Mouse (Mus musculus) heart, postnatal 0 days (tissue): ENCODE measurements around the gene Mrgprh. TPM values are rescaled to one million over a fixed set of nuclear protein-coding genes. Genes with fewer than 3 reads are reported as not detected.
"Not testable (repeated sequence)": the region's sequence is repeated elsewhere in the genome, so short reads cannot be mapped to it uniquely, and the experiment has no call there.

Source experiments
- ATAC-seq: fragments of 200-750 bp; cut with Nextera tagmentation; 2 replicates; pipeline ENCODE4 v1.8.0; 2017; ENCODE audit warnings: low read depth, moderate number of reproducible peaks, moderate library complexity; ENCODE audit not compliant: insufficient read depth
- DNase-seq: peaks from one replicate; pipeline ENCODE4 v3.0.0-alpha.2; 2016; ENCODE audit warnings: low spot score
- H3K27ac ChIP-seq: fragments of 300-500 bp; sonication (generic); 2 replicates; pipeline ENCODE4 v1.5.1; 2014; ENCODE audit warnings: low read depth, mild to moderate bottlenecking
- H3K27me3 ChIP-seq: fragments of 300-500 bp; sonication (generic); 2 replicates; pipeline ENCODE4 v1.6.1; 2014; ENCODE audit warnings: low read length, mixed read lengths; ENCODE audit not compliant: control insufficient read depth, insufficient read depth
- H3K36me3 ChIP-seq: fragments of 300-500 bp; sonication (generic); replicated peaks from 2 replicates; pipeline ENCODE4 v1.6.1; 2014; ENCODE audit warnings: low read length, mixed read lengths; ENCODE audit not compliant: control insufficient read depth, insufficient read depth
- H3K4me1 ChIP-seq: fragments of 300-500 bp; sonication (generic); 2 replicates; pipeline ENCODE4 v1.6.1; 2014; ENCODE audit warnings: antibody characterized with exemption; ENCODE audit not compliant: control insufficient read depth, insufficient read depth
- H3K4me2 ChIP-seq: fragments of 300-500 bp; sonication (generic); 2 replicates; pipeline ENCODE4 v1.6.1; 2014; ENCODE audit warnings: low read depth, mild to moderate bottlenecking, low read length, moderate library complexity
- H3K4me3 ChIP-seq: fragments of 300-500 bp; sonication (generic); 2 replicates; pipeline ENCODE4 v1.5.1; 2014; ENCODE audit warnings: low read depth, low read length
- H3K9ac ChIP-seq: fragments of 300-500 bp; sonication (generic); replicated peaks from 2 replicates; pipeline ENCODE4 v1.6.1; 2014; ENCODE audit warnings: low read depth, low read length, mixed read lengths
- H3K9me3 ChIP-seq: fragments of 300-500 bp; sonication (generic); replicated peaks from 2 replicates; pipeline ENCODE4 v1.6.1; 2016; ENCODE audit warnings: low read length; ENCODE audit not compliant: control insufficient read depth
- CTCF ChIP-seq: IDR thresholded peaks from 2 replicates; pipeline ENCODE4 v1.5.1; 2016; ENCODE audit warnings: antibody characterized with exemption, control low read depth, low read depth
- EP300 ChIP-seq: IDR thresholded peaks from 2 replicates; pipeline ENCODE4 v1.6.1; 2016; ENCODE audit warnings: antibody characterized with exemption, low read depth
- WGBS: fragments of 180-500 bp; shearing (Covaris S2); extraction: QIAGEN DNeasy Blood & Tissue Kit; methylation state at CpG from one replicate; pipeline ENCODE4 v1.1.7; 2014; 5-methylcytosine and 5-hydroxymethylcytosine counted together
- polyA plus RNA-seq: library from polyadenylated mRNA; unstranded; fragments of >200 nt; fragmentation: Nextera tagmentation; extraction: Ambion mirVana; gene quantifications from 2 replicates; pipeline ENCODE4 v1.2.1, GENCODE M21; 2015
- total RNA-seq: library from RNA; depleted of rRNA; stranded (reverse); fragments of >200 nt; gene quantifications from 2 replicates; pipeline ENCODE4 v1.2.3, GENCODE M21; 2014; ENCODE audit warnings: low replicate concordance

The Mrgprh gene
- total and polyA plus RNA-seq, 2 experiments from 2014 or later: 0.25 TPM; not detected in 1

DNA sequence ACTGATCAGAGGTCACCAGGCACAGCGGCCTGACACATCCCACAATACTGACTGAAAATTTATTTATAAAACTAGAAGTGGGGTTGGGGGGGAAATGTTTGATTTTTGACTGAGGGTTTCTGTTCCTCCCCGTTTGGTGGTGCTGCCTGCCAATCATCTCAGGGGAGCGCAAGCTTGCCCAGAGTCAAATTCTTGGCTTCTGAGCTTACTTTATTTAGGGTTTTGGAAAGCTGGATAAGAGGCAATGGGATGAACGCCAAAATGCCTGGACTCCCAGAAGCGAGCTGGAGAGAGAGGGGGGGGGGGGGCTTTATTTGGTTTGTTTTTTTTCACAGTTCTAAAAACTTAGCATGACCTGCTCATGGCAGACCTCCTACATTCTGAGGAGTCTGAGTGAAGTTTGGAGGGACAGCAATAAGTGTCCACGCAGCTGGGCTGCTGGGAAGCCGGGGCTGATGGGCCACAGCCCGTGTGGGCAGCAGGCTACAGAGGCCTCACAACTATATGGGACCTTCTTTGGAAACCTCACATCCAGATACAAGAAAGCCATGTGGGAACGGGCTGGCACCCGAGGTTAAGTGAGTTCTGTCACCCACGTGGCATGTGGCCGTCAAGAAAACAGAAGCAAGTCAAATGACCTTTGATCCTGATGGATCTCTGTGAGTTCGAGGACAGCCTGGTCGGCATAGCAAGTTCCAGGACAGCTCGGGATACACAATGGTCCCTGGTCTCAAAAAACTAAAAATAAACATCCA, 11.4 kb downstream of the Mrgprh start:
- H3K4me3 ChIP-seq: no peak overlapping the region
- DNase-seq (peak; percentile 55), ATAC-seq (peak; percentile 66; the same call in 1 of the 2 replicates)
- 43% methylated on average over 15 of the region's 15 CpGs for WGBS
- no peaks in the 10 kb centered on the region for H3K27me3 ChIP-seq
- no peaks in the 10 kb centered on the region for H3K9me3 ChIP-seq
- TF ChIP-seq CTCF (no peak), EP300 (no peak)
- H3K4me2 ChIP-seq: no peak overlapping the region
- no peak overlapping the region for H3K9ac ChIP-seq
- H3K4me1 ChIP-seq: 0 out of 2 replicates have a peak, but pooled peaks cover 4% of the 10 kb centered on the region
- H3K27ac ChIP-seq: peak overlapping the region; percentile 61
- no peaks in the 10 kb centered on the region; the same call in 1 of the 2 replicates for H3K36me3 ChIP-seq

DNA sequence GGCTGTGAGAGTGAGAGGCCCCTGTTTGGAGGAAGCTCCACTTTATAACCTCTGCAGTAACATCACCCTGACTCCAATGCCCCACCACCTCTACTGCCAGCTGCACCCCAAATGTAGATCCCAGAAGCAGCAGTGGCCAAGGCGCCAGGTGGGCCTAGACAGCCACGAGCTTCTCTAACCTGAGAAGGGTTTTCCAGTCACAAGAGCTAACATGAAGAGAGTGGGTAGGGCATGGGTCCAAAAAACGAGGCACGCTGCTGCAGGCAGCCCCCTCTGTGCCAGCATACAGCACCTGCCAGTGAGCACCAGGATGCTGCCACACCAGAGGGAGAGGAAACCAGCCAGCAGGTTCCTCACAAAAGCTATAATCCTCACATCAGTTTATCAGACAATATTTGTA, 15.2 kb downstream of the Mrgprh start:
- Histone ChIP-seq H3K4me2 (no peak overlapping the region), H3K36me3 (no peaks in the 10 kb centered on the region; the same call in 1 of the 2 replicates), H3K9me3 (no peaks in the 10 kb centered on the region), H3K27me3 (no peaks in the 10 kb centered on the region), H3K9ac (no peak overlapping the region), H3K27ac (no peak overlapping the region), H3K4me3 (no peak overlapping the region), H3K4me1 (0 out of 2 replicates have a peak, but pooled peaks cover 4% of the 10 kb centered on the region)
- DNase-seq (no peak), ATAC-seq (no peak)
- TF ChIP-seq CTCF (no peak), EP300 (no peak)
- 70% methylated on average over 4 of the region's 4 CpGs for WGBS

DNA sequence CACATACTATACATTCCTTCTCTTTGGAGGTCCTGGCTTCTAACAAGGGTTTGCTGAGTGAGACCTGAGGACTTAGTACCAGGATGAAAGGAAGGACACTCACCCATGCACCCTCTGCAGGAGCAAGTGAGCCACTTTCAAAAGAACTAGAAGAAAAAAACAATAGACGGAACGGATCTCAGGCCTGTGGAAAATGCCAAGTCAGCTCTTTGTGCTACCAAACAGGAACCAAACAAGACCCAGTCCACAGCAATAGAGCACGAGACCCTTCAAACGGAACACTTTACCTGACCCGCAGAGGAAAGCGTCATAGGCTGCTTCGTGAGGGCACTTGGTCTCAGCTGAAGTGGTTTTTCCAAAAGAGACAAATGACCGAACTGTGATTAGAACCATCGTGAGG, 16.2 kb downstream of the Mrgprh start:
- no peaks in the 10 kb centered on the region for H3K4me1 ChIP-seq
- TF ChIP-seq CTCF (no peak), EP300 (no peak)
- H3K36me3 ChIP-seq: no peaks in the 10 kb centered on the region; the same call in 1 of the 2 replicates
- no peak for ATAC-seq
- no peak overlapping the region for H3K4me2 ChIP-seq
- H3K27ac ChIP-seq: no peak overlapping the region
- 71% methylated on average over 9 of the region's 9 CpGs for WGBS
- H3K27me3 ChIP-seq: no peaks in the 10 kb centered on the region
- H3K9ac ChIP-seq: no peak overlapping the region
- H3K9me3 ChIP-seq: no peaks in the 10 kb centered on the region
- DNase-seq: no peak
- no peak overlapping the region for H3K4me3 ChIP-seq

GRCm38 (mm10) chr17:12897674-12898073, 21.8 kb downstream of the Mrgprh start:
- H3K4me2 ChIP-seq: no peak overlapping the region
- H3K9me3 ChIP-seq: no peaks in the 10 kb centered on the region
- H3K4me3 ChIP-seq: no peak overlapping the region
- DNase-seq (no peak), ATAC-seq (no peak)
- TF ChIP-seq EP300 (no peak), CTCF (no peak)
- H3K36me3 ChIP-seq: peaks cover 12% of the 10 kb centered on the region; the same call in 1 of the 2 replicates
- WGBS: 86% methylated on average over 5 of the region's 5 CpGs
- H3K9ac ChIP-seq: no peak overlapping the region
- no peaks in the 10 kb centered on the region for H3K27me3 ChIP-seq
- no peaks in the 10 kb centered on the region for H3K4me1 ChIP-seq
- H3K27ac ChIP-seq: no peak overlapping the region

DNA sequence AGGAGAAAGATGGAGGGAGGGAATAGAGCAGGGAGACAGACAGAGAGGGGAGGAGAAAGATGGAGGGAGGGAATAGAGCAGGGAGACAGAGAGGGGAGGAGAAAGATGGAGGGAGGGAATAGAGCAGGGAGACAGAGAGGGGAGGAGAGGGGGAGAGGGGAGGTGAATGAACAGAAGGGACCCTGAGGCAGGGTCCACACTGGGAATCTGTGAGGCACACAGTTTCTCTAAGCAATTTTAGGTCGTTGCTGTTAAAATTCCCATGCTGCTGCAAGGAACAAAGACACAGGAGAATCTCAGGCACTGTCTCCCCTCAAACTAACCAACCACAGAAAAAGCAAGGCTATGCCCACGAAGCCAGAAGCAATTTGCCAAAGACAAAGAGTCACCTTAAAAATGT, 22.8 kb downstream of the Mrgprh start:
- not testable (repeated sequence) for ATAC-seq, DNase-seq, H3K9ac ChIP-seq, H3K27ac ChIP-seq, H3K4me3 ChIP-seq, H3K9me3 ChIP-seq, H3K27me3 ChIP-seq, H3K4me1 ChIP-seq, H3K4me2 ChIP-seq
- 55% methylated on average over 2 of the region's 2 CpGs for WGBS
- H3K36me3 ChIP-seq: peaks cover 17% of the 10 kb centered on the region; the same call in 1 of the 2 replicates

GRCm38 (mm10) chr17:12902291-12902690, 26.5 kb downstream of the Mrgprh start:
- DNase-seq (no peak), ATAC-seq (no peak)
- Histone ChIP-seq H3K4me1 (no peaks in the 10 kb centered on the region), H3K27ac (no peak overlapping the region), H3K4me2 (no peak overlapping the region), H3K9me3 (no peaks in the 10 kb centered on the region), H3K36me3 (peaks cover 36% of the 10 kb centered on the region), H3K4me3 (no peak overlapping the region), H3K27me3 (no peaks in the 10 kb centered on the region), H3K9ac (no peak overlapping the region)
- TF ChIP-seq EP300: no peak
- WGBS: 96% methylated on average over 6 of the region's 6 CpGs
